Mouse (Mus musculus): ENCODE data around the gene Depdc5.

- TF ChIP-seq ZC3H11A (IDR thresholded peaks at IDR 0.05; ENCODE audit: borderline replicate concordance, low read depth, low read length) (peak; percentile 87), MAFK (IDR thresholded peaks at IDR 0.05; ENCODE audit: insufficient read depth, low read depth, low read length) (no peak)
These were observed 169.6 kb downstream of the Depdc5 start for GRCm38 (mm10) chr5:33033121-33033520.

Measured in ES-E14 (cell line).